Mouse (Mus musculus) T-cell, adult 2 months (primary cell): ENCODE data around the gene Wbp11.
"Not testable (repeated sequence)": the region's sequence is repeated elsewhere in the genome, so short reads cannot be mapped to it uniquely, and the experiment has no call there.

Experiments
- DNase-seq: peaks from one replicate; pipeline ENCODE4 v3.0.0; 2022; ENCODE audit warnings: low spot score

The Wbp11 gene

GRCm38 (mm10) chr6:136803093-136803738, 24.8 kb downstream of the Wbp11 start:
- DNase-seq = no peak

GRCm38 (mm10) chr6:136801274-136801673, 26.8 kb downstream of the Wbp11 start:
- DNase-seq = no peak

GRCm38 (mm10) chr6:136800710-136801109, 27.3 kb downstream of the Wbp11 start:
- DNase-seq = no peak

- not testable (repeated sequence) for DNase-seq
These were observed 29.9 kb downstream of the Wbp11 start for GRCm38 (mm10) chr6:136797874-136798693.

- DNase-seq = no peak
These were observed 32.2 kb downstream of the Wbp11 start for GRCm38 (mm10) chr6:136795850-136796249.

GRCm38 (mm10) chr6:136795110-136795509, 32.9 kb downstream of the Wbp11 start:
- no peak for DNase-seq

- DNase-seq = no peak
These were observed 34.1 kb downstream of the Wbp11 start for GRCm38 (mm10) chr6:136793831-136794525.

- peak; percentile 35 for DNase-seq
These were observed 34.9 kb downstream of the Wbp11 start for GRCm38 (mm10) chr6:136792884-136793758.

- no peak for DNase-seq
These were observed 38.6 kb downstream of the Wbp11 start for GRCm38 (mm10) chr6:136789391-136789971.

- DNase-seq = no peak
These were observed 45.3 kb downstream of the Wbp11 start for GRCm38 (mm10) chr6:136782761-136783160.

- no peak for DNase-seq
These were observed 45.9 kb downstream of the Wbp11 start for GRCm38 (mm10) chr6:136782146-136782545.

- no peak for DNase-seq
These were observed 46.6 kb downstream of the Wbp11 start, which contains the start of gene Gucy2c for GRCm38 (mm10) chr6:136781377-136781986. Gene Gucy2c, minus strand, starts transcription at chr6:136781765.

- DNase-seq = no peak
These were observed 51.6 kb downstream of the Wbp11 start for GRCm38 (mm10) chr6:136776392-136776791.

GRCm38 (mm10) chr6:136769859-136770258, 58.2 kb downstream of the Wbp11 start:
- no peak for DNase-seq

GRCm38 (mm10) chr6:136769143-136769542, 58.9 kb downstream of the Wbp11 start:
- DNase-seq = no peak

GRCm38 (mm10) chr6:136763912-136764311, 64.1 kb downstream of the Wbp11 start:
- DNase-seq = no peak
